Mouse (Mus musculus): ENCODE measurements around the gene Hs1bp3.

GRCm38 (mm10) chr12:8275424-8275823, 37.8 kb upstream of the Hs1bp3 start:
- TF ChIP-seq CTCF (IDR thresholded peaks at IDR 0.05; ENCODE audit: low read depth) (no peak), EP300 (IDR thresholded peaks at IDR 0.05; ENCODE audit: low read depth) (no peak)

Measured in liver, embryonic 14.5 days (tissue).